Mouse (Mus musculus): ENCODE measurements around the gene Sfmbt2.

- no peak for TF ChIP-seq CTCF (IDR thresholded peaks at IDR 0.05)
- no peak for TF ChIP-seq EP300 (IDR thresholded peaks at IDR 0.05)
These were observed 245.2 kb downstream of the Sfmbt2 start for GRCm38 (mm10) chr2:10615500-10615899.
